Mouse (Mus musculus): Measurements from ENCODE around the gene Exosc3.

DNA sequence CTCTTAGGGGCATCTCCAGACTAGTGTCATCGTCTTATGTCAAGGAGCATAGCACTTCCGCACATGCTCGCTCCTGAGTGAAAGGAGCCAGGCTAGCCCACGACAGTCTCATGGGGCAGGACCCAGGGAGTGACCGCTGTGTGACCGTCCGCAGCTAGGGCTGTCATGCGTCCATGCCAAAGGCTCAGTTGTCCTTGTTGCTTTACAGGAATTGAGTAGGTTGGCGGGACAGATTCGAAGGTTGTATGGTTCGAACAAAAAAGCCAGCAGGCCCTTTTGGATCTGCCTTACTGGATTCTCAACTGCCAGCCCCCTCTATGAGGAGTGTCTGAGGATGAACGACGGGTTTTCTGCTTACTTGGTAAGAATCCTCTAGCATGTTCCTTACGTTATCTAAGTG, 37.0 kb downstream of the Exosc3 start:
- TF ChIP-seq HCFC1 (IDR thresholded peaks at IDR 0.05; ENCODE audit: borderline replicate concordance, insufficient read depth, low read length) (no peak), CHD2 (IDR thresholded peaks at IDR 0.05; ENCODE audit: low read depth, low read length) (no peak)
